Comparison of ENCODE assay signal across 8 mouse cellular contexts in genomic region chr12:5119286-5119685, GRCm38 (mm10).
DNase-seq lines count a peak whose midpoint lies in the region; ATAC-seq and TF ChIP-seq lines count a peak whose summit lies in the region.

No protein-coding gene starts in this region.

- WGBS in kidney, postnatal 0 days: 29% methylated on average over 9 of the region's 9 CpGs
- WGBS in forebrain, embryonic 10.5 days: 58% methylated on average over 9 of the region's 9 CpGs
- 46% methylated on average over 9 of the region's 9 CpGs for WGBS in intestine, postnatal 0 days
- WGBS in midbrain, postnatal 0 days: 24% methylated on average over 9 of the region's 9 CpGs

- H3K9ac ChIP-seq in kidney, postnatal 0 days (ENCODE audit: low read depth, low read length): no peak overlapping the region
- H3K9ac ChIP-seq in intestine, postnatal 0 days (ENCODE audit: low read depth, low read length): no peak overlapping the region
- H3K9ac ChIP-seq in midbrain, postnatal 0 days (replicated peaks; ENCODE audit: low read length, poor library complexity, severe bottlenecking): 0 out of 2 replicates have a peak overlapping the region, but pooled peaks have one; percentile 39

- H3K4me2 ChIP-seq in kidney, postnatal 0 days (ENCODE audit: low read length): peak overlapping the region; percentile 54
- H3K4me2 ChIP-seq in intestine, postnatal 0 days (replicated peaks; ENCODE audit: low read depth): peak overlapping the region; percentile 54
- H3K4me2 ChIP-seq in midbrain, postnatal 0 days (ENCODE audit: low read depth, low read length, poor library complexity, severe bottlenecking): peak overlapping the region; percentile 47

- H3K4me1 ChIP-seq in kidney, postnatal 0 days (replicated peaks; ENCODE audit: insufficient read depth, low read length): 0 out of 2 replicates have a peak, but pooled peaks cover 4% of the 10 kb centered on the region
- peaks cover 22% of the 10 kb centered on the region for H3K4me1 ChIP-seq in forebrain, embryonic 10.5 days
- H3K4me1 ChIP-seq in intestine, postnatal 0 days (replicated peaks; ENCODE audit: control insufficient read depth, insufficient read depth, low read length): no peaks in the 10 kb centered on the region; the same call in 1 of the 2 replicates
- peaks cover 8% of the 10 kb centered on the region; the same call in 1 of the 2 replicates for H3K4me1 ChIP-seq in midbrain, postnatal 0 days (ENCODE audit: insufficient read depth, low read length)

- no peaks in the 10 kb centered on the region for H3K36me3 ChIP-seq in kidney, postnatal 0 days (ENCODE audit: insufficient read depth, low read length)
- no peaks in the 10 kb centered on the region; the same call in 1 of the 2 replicates for H3K36me3 ChIP-seq in forebrain, embryonic 10.5 days (replicated peaks)
- H3K36me3 ChIP-seq in intestine, postnatal 0 days (ENCODE audit: control insufficient read depth, insufficient read depth): no peaks in the 10 kb centered on the region
- H3K36me3 ChIP-seq in midbrain, postnatal 0 days (ENCODE audit: insufficient read depth, low read length): no peaks in the 10 kb centered on the region

- no peak for TF ChIP-seq CTCF in kidney, postnatal 0 days (IDR thresholded peaks at IDR 0.05; ENCODE audit: low read depth)
- no peak for TF ChIP-seq CTCF in intestine, postnatal 0 days (IDR thresholded peaks at IDR 0.05; ENCODE audit: low read depth)
- TF ChIP-seq CTCF in midbrain, postnatal 0 days (IDR thresholded peaks at IDR 0.05): no peak

- H3K27me3 ChIP-seq in kidney, postnatal 0 days (ENCODE audit: insufficient read depth, low read length): no peaks in the 10 kb centered on the region
- no peaks in the 10 kb centered on the region for H3K27me3 ChIP-seq in forebrain, embryonic 10.5 days (ENCODE audit: poor library complexity, severe bottlenecking)
- H3K27me3 ChIP-seq in intestine, postnatal 0 days (replicated peaks; ENCODE audit: control insufficient read depth, insufficient read depth, low read length): no peaks in the 10 kb centered on the region
- no peaks in the 10 kb centered on the region for H3K27me3 ChIP-seq in midbrain, postnatal 0 days (ENCODE audit: insufficient read depth, low read length)

- peak overlapping the region; percentile 21; the same call in 1 of the 2 replicates for H3K4me3 ChIP-seq in kidney, postnatal 0 days (replicated peaks; ENCODE audit: low read depth, low read length)
- peak overlapping the region; percentile 41 for H3K4me3 ChIP-seq in forebrain, embryonic 10.5 days
- H3K4me3 ChIP-seq in intestine, postnatal 0 days (ENCODE audit: low read depth, low read length): peak overlapping the region; percentile 23
- peak overlapping the region; percentile 26 for H3K4me3 ChIP-seq in midbrain, postnatal 0 days (ENCODE audit: low read depth, low read length)

- ATAC-seq in kidney, postnatal 0 days (replicated peaks; ENCODE audit: low FRiP score, low read depth): no peak
- ATAC-seq in intestine, postnatal 0 days: 0 out of 2 replicates have a peak, but pooled peaks have one; percentile 3
- ATAC-seq in midbrain, postnatal 0 days (ENCODE audit: low FRiP score): 0 out of 2 replicates have a peak, but pooled peaks have one; percentile 1

- no peaks in the 10 kb centered on the region for H3K9me3 ChIP-seq in kidney, postnatal 0 days (replicated peaks; ENCODE audit: low read length)
- no peaks in the 10 kb centered on the region for H3K9me3 ChIP-seq in forebrain, embryonic 10.5 days
- no peaks in the 10 kb centered on the region for H3K9me3 ChIP-seq in intestine, postnatal 0 days (ENCODE audit: control insufficient read depth)
- H3K9me3 ChIP-seq in midbrain, postnatal 0 days (ENCODE audit: low read length): no peaks in the 10 kb centered on the region

- no peak for DNase-seq in kidney, postnatal 0 days (ENCODE audit: low spot score)
- no peak for DNase-seq in kidney, adult 8-10 months
- DNase-seq in forebrain, embryonic 10.5 days (ENCODE audit: extremely low spot score, low spot score): no peak
- no peak for DNase-seq in midbrain, postnatal 0 days (ENCODE audit: low spot score)
- no peak for DNase-seq in adrenal gland, postnatal 36 days
- DNase-seq in gastrocnemius, postnatal 10 days: no peak
- no peak for DNase-seq in ovary, adult 18-20 months (ENCODE audit: low spot score)

- no peak overlapping the region for H3K27ac ChIP-seq in kidney, postnatal 0 days
- peak overlapping the region; percentile 13; the same call in 1 of the 2 replicates for H3K27ac ChIP-seq in forebrain, embryonic 10.5 days
- H3K27ac ChIP-seq in intestine, postnatal 0 days (ENCODE audit: low read depth, low read length): no peak overlapping the region
- 0 out of 2 replicates have a peak overlapping the region, but pooled peaks have one; percentile 32 for H3K27ac ChIP-seq in midbrain, postnatal 0 days (ENCODE audit: low read depth, low read length)

Comparison
In these comparisons a context has a peak if more than half of its experiments do, and no peak if none do; other contexts are left out.
1. H3K27ac ChIP-seq: peak in forebrain, embryonic 10.5 days (single experiment) and midbrain, postnatal 0 days (single experiment); none in kidney, postnatal 0 days (single experiment) and intestine, postnatal 0 days (single experiment).
2. Peak in every context shown above with its lines, with median percentiles within 50 percentile points of each other: H3K4me2 ChIP-seq and H3K4me3 ChIP-seq.